Mouse (Mus musculus): ENCODE results near the gene Tm6sf1. TPM values are rescaled to one million over a fixed set of nuclear protein-coding genes. Genes with fewer than 3 reads are reported as not detected.
A peak's percentile ranks its signal among the peaks of the same experiment; 100 is the strongest.
"Not testable (repeated sequence)": the region's sequence is repeated elsewhere in the genome, so short reads cannot be mapped to it uniquely, and the experiment has no call there.

Tm6sf1 gene
- total and polyA plus RNA-seq, 2 experiments from 2014 or later = 12.7 to 17.3 TPM

DNA sequence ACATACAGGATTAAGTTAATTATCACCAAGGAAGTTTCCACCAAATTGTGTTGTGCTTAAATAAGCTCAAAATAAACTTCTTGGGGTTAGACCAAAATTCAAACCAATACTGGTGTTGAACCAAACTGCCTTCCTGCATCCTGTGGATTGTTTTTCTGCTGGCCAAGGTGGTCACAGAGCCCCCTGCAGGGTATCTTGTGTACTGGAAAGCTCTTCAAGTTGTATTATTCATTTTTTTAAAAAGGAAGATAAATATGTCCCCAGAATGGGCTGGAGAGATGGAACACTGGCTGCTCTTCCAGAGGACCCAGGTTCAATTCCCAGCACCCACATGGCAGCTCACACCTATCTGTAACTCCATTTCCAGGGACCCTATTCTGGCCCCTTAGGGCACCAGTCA, 24.0 kb upstream of the Tm6sf1 start:
- H3K4me3 ChIP-seq (ENCODE audit: low read length) = no peak overlapping the region
- ATAC-seq (no peak), DNase-seq (ENCODE audit: low spot score) (no peak)
- H3K4me1 ChIP-seq (ENCODE audit: insufficient read depth, low read length) = no peaks in the 10 kb centered on the region
- H3K9me3 ChIP-seq (ENCODE audit: low read length) = no peaks in the 10 kb centered on the region
- no peaks in the 10 kb centered on the region for H3K36me3 ChIP-seq (ENCODE audit: insufficient read depth, low read length)
- H3K4me2 ChIP-seq (ENCODE audit: low read depth, low read length) = no peak overlapping the region
- no peak overlapping the region for H3K9ac ChIP-seq (replicated peaks; ENCODE audit: low read length)
- no peak for TF ChIP-seq CTCF (IDR thresholded peaks at IDR 0.05; ENCODE audit: low read depth)
- no peaks in the 10 kb centered on the region for H3K27me3 ChIP-seq (ENCODE audit: insufficient read depth, low read length)
- H3K27ac ChIP-seq = no peak overlapping the region

DNA sequence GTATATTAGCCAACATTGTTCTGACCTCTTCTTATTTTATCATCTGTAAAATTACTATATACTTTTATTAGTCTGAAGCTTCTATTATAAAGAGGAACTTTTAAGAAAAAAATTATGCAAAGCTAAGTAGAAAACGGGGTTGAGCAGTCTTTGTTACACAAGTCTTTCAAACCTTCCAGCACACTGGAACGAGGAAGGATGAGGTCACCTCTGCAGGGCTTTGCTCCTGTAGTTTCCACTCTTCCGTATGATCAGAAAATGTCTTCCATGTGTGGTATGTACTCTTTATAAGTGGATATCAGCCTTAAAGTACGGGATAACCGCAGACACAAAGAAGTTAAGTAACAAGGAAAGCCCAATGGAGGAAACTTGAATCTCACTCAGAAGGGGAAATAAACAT, 23.4 kb upstream of the Tm6sf1 start:
- Histone ChIP-seq H3K9ac (replicated peaks; ENCODE audit: low read length) (no peak overlapping the region), H3K27me3 (ENCODE audit: insufficient read depth, low read length) (no peaks in the 10 kb centered on the region), H3K4me1 (ENCODE audit: insufficient read depth, low read length) (no peaks in the 10 kb centered on the region), H3K4me2 (ENCODE audit: low read depth, low read length) (no peak overlapping the region), H3K36me3 (ENCODE audit: insufficient read depth, low read length) (no peaks in the 10 kb centered on the region), H3K9me3 (ENCODE audit: low read length) (no peaks in the 10 kb centered on the region), H3K4me3 (ENCODE audit: low read length) (no peak overlapping the region), H3K27ac (no peak overlapping the region)
- no peak for TF ChIP-seq CTCF (IDR thresholded peaks at IDR 0.05; ENCODE audit: low read depth)
- WGBS = 90% methylated on average over 5 of the region's 5 CpGs
- ATAC-seq (no peak), DNase-seq (ENCODE audit: low spot score) (no peak)

DNA sequence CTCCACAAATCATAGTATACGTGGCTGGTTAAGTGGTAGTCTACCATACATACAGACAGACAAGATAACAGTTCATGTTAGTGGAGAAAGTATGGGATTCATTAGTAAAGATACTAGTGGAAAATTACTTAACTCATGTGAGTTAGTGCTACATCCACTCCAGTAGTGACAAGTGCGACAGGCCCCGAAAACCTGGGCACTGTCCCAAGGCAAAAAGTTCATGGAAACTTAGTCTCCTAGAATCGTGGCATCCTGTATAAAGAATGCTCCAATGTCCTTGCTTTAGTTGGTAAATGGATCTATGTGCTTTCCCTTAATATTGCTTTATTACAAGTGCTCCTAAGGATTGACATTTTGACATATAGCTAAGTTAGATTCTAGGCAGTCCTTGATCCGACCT, 21.0 kb upstream of the Tm6sf1 start:
- not testable (repeated sequence) for H3K9me3 ChIP-seq (ENCODE audit: low read length); H3K4me2 ChIP-seq (ENCODE audit: low read depth, low read length); ATAC-seq; H3K27me3 ChIP-seq (ENCODE audit: insufficient read depth, low read length); H3K9ac ChIP-seq (replicated peaks; ENCODE audit: low read length); DNase-seq (ENCODE audit: low spot score); H3K36me3 ChIP-seq (ENCODE audit: insufficient read depth, low read length); H3K4me3 ChIP-seq (ENCODE audit: low read length); H3K4me1 ChIP-seq (ENCODE audit: insufficient read depth, low read length); H3K27ac ChIP-seq
- 82% methylated on average over 5 of the region's 5 CpGs for WGBS

DNA sequence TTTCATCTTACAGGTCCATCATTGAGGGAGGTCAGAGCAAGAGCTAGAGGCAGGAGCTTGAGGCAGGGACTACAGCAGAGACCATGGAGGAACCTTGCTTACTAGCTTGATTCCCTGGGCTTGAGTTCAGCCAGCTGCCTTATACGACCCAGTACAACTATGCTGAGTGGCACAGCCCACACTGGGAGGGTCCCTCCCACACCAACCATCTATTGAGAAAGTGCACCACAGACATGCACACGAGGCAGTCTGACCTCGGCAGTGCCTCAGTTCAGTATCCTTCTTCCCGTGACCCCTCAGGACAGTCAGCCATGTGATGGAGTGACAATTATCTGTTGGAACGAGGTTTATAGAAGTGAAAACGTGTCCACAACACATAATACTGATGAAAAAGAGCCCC, 19.1 kb upstream of the Tm6sf1 start:
- Histone ChIP-seq H3K27me3 (ENCODE audit: insufficient read depth, low read length) (no peaks in the 10 kb centered on the region), H3K4me3 (ENCODE audit: low read length) (no peak overlapping the region), H3K4me2 (ENCODE audit: low read depth, low read length) (no peak overlapping the region), H3K36me3 (ENCODE audit: insufficient read depth, low read length) (no peaks in the 10 kb centered on the region), H3K9me3 (ENCODE audit: low read length) (no peaks in the 10 kb centered on the region), H3K9ac (replicated peaks; ENCODE audit: low read length) (no peak overlapping the region), H3K27ac (no peak overlapping the region), H3K4me1 (ENCODE audit: insufficient read depth, low read length) (peaks cover 5% of the 10 kb centered on the region; the same call in 1 of the 2 replicates)
- TF ChIP-seq CTCF (IDR thresholded peaks at IDR 0.05; ENCODE audit: low read depth) = no peak
- ATAC-seq = no peak
- no peak for DNase-seq (ENCODE audit: low spot score)
- 64% methylated on average over 6 of the region's 6 CpGs for WGBS

DNA sequence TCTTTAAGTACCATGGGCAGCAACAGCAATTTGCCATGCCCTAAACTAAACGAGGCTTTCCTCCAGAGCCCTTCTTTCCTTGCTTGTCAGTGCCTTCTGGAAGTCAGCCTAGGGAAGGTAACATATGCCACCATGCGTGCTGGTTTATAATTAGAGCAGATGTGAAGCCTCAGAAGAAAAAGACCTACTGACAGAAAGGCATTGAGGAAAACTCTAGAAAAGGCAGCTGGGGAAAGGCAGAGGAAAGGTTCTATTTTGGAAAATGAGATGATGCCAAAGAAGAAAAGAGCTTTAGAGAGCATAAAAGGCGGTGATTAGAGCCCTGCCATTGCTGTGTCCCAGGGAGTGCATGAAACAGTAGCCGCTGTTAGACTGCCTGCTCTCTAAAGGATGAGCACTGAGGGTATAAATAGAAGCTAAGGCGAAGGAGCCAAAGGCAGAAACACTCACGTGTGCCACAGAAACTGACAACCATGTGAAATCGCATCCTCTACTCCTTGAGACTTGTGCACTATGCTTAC, 18.1 kb upstream of the Tm6sf1 start:
- ATAC-seq (peak; percentile 58), DNase-seq (ENCODE audit: low spot score) (no peak)
- Histone ChIP-seq H3K36me3 (ENCODE audit: insufficient read depth, low read length) (no peaks in the 10 kb centered on the region), H3K4me1 (ENCODE audit: insufficient read depth, low read length) (peaks cover 5% of the 10 kb centered on the region; the same call in 1 of the 2 replicates), H3K27me3 (ENCODE audit: insufficient read depth, low read length) (no peaks in the 10 kb centered on the region), H3K9me3 (ENCODE audit: low read length) (no peaks in the 10 kb centered on the region), H3K9ac (replicated peaks; ENCODE audit: low read length) (no peak overlapping the region), H3K4me3 (ENCODE audit: low read length) (no peak overlapping the region), H3K4me2 (ENCODE audit: low read depth, low read length) (no peak overlapping the region), H3K27ac (peak overlapping the region; percentile 45; the same call in 1 of the 2 replicates)
- no peak for TF ChIP-seq CTCF (IDR thresholded peaks at IDR 0.05; ENCODE audit: low read depth)
- 40% methylated on average over 7 of the region's 7 CpGs for WGBS

DNA sequence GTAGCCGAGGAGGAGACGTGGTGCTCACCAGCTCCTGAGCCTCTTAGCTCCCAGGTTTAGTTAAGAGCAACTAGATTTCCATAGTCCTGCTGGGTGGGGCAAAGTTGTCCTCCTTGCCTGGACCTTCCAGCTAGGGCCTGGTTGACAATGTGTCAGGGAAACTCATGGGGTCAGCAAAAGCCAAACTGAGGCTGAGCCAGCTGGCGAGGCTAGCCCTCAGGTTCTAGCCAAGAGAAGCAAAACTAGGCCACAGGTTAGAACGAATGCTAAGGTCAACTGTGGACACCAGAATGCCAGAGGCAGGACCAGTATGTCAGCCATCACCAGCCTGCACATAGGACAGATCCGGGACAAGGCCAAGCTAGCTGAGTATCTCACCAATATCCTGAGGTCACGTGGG, 17.4 kb upstream of the Tm6sf1 start:
- no peaks in the 10 kb centered on the region for H3K9me3 ChIP-seq (ENCODE audit: low read length)
- WGBS = 87% methylated on average over 6 of the region's 6 CpGs
- no peak for DNase-seq (ENCODE audit: low spot score)
- TF ChIP-seq CTCF (IDR thresholded peaks at IDR 0.05; ENCODE audit: low read depth) = no peak
- H3K4me2 ChIP-seq (ENCODE audit: low read depth, low read length) = no peak overlapping the region
- H3K4me1 ChIP-seq (ENCODE audit: insufficient read depth, low read length) = peaks cover 5% of the 10 kb centered on the region; the same call in 1 of the 2 replicates
- no peak overlapping the region for H3K4me3 ChIP-seq (ENCODE audit: low read length)
- H3K36me3 ChIP-seq (ENCODE audit: insufficient read depth, low read length) = no peaks in the 10 kb centered on the region
- H3K9ac ChIP-seq (replicated peaks; ENCODE audit: low read length) = no peak overlapping the region
- no peaks in the 10 kb centered on the region for H3K27me3 ChIP-seq (ENCODE audit: insufficient read depth, low read length)
- ATAC-seq = no peak
- no peak overlapping the region for H3K27ac ChIP-seq

DNA sequence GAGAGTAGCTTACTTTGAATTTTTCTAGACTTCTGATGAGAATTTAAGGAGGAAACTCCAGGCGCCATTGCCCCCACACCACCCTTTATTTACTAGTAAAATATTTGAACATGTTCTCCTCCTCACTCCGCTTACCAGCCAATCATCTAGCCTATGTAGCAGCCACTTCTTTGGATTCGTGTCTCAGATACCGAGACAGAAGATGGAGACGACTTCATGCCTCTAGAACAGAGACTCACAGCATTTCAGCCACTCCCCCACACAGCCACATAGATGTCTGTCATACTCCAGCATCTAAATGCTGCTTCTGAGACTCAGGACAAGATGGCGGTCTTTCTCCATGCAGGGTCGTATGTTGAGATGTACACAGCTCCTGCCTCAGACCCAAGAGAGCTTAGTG, 16.7 kb upstream of the Tm6sf1 start:
- Histone ChIP-seq H3K27me3 (ENCODE audit: insufficient read depth, low read length) (no peaks in the 10 kb centered on the region), H3K9ac (replicated peaks; ENCODE audit: low read length) (no peak overlapping the region), H3K9me3 (ENCODE audit: low read length) (no peaks in the 10 kb centered on the region), H3K27ac (no peak overlapping the region), H3K4me2 (ENCODE audit: low read depth, low read length) (no peak overlapping the region), H3K36me3 (ENCODE audit: insufficient read depth, low read length) (no peaks in the 10 kb centered on the region), H3K4me1 (ENCODE audit: insufficient read depth, low read length) (peaks cover 5% of the 10 kb centered on the region; the same call in 1 of the 2 replicates), H3K4me3 (ENCODE audit: low read length) (no peak overlapping the region)
- no peak for ATAC-seq
- 93% methylated on average over 7 of the region's 7 CpGs for WGBS
- DNase-seq (ENCODE audit: low spot score) = no peak
- no peak for TF ChIP-seq CTCF (IDR thresholded peaks at IDR 0.05; ENCODE audit: low read depth)
